Mouse (Mus musculus) neutrophil, adult 83 days (primary cell): ENCODE results near the gene Rrad. TPM values are rescaled to one million over a fixed set of nuclear protein-coding genes. Genes with fewer than 3 reads are reported as not detected.

Source experiments
- total RNA-seq, 2 experiments: library from RNA; stranded (reverse); gene quantifications; one replicate each; pipeline ENCODE4 v1.2.4; 2023

Rrad gene
- total RNA-seq = 1 to 10 TPM; 1.2 to 1.3 TPM

DNA sequence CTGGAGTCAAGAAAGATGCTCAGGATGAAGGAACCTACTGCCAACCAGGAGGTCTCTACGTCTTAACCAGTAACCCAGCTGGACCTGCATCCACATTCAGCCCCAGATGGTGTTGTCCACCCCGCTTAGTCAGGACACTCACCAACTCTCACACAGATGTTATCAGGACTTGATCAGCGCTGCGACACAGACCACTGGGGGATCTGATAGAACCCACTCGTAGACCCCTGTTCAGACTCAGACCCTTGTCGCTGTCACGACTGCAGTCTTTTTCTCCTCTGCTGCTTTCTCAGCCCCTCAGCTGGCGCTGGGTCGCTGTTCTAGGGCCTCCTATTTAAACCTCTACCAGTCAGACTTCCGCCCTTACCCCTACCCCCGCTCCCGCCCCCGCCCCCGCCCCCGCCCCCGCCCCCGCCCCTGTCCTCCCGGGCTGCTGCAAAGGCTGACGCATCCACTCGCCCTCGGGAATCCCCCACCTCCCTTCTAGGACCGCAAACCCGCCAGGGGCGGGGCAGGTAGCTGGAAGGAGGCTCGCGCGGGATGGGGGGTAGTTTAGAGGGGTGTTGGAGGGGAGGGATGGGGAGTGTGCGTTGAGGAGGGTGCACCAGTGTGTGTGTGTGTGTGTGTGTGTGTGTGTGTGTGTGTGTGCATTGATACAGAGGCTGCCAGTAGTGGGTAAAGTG lies at the start of gene Rrad:
TSS of gene Rrad (minus strand) at position 347 of the 683 bp plus-strand sequence.

DNA sequence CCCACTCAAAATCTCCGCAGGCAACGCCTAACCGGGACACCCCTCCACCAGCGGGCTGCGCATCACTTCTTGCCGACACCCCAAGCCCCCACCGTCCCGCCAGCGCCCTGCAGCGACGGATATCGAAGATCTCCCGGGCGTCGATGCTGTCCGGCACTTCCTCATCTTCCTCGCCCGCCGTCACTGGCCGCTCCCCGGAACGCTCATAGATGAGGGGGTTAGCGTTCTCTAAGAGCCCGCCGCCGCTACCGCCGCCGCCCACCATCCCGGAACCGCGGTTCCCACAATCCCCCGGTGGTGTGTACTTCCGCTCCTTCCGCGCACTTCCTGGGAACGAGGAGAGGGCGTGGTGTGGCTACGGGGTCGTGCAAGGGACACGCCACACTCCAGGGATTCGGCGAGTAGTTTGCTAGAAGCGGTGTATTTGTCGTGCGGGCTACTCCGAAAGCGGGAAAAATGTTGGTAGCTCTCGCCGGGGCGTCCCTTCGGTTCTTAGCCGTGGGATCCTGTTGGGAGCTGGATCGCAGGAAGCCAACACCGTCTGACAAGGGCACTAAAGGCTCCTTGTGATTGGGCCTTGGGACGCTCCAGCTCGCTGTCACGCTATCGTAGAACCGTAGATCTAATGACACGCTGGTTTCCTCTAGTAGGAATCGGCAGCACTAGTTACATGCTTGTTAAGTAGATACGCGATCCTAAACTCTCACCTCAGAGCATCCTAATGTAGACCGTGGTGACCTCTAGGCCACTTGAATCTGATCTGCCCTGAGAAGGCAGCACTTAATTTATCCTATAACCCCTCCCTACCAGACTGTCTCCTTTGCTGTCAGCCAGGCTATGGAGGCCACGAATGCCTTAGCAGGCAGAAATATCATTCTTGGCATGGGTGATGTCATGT lies 10.5 kb upstream of the Rrad start, which contains the start of gene Ciao2b:
TSS of gene Ciao2b (minus strand) at position 540 of the 898 bp plus-strand sequence.

DNA sequence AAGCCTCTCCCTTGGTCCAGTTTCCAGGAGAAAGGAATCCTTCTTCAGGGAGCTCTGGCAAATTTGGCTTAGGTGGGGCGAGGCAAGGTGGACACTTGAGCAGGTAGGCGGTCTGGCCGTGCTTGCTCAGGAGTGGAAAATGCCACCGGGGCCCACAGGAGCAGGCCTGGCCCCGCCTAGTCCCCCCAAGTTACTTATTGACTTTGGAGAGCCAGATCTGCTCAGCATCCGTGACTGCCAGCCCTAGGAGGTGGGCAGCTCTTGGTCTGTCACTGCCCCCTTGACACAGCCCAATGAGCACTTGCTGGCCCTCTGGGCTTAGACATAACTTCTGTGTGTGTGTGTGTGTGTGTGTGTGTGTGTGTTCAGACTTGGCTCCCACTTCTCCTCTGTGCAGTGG lies 7.0 kb downstream of the Rrad start, which contains the start of gene Cdh16:
TSS of gene Cdh16 (minus strand) at position 236 of the 400 bp plus-strand sequence.

DNA sequence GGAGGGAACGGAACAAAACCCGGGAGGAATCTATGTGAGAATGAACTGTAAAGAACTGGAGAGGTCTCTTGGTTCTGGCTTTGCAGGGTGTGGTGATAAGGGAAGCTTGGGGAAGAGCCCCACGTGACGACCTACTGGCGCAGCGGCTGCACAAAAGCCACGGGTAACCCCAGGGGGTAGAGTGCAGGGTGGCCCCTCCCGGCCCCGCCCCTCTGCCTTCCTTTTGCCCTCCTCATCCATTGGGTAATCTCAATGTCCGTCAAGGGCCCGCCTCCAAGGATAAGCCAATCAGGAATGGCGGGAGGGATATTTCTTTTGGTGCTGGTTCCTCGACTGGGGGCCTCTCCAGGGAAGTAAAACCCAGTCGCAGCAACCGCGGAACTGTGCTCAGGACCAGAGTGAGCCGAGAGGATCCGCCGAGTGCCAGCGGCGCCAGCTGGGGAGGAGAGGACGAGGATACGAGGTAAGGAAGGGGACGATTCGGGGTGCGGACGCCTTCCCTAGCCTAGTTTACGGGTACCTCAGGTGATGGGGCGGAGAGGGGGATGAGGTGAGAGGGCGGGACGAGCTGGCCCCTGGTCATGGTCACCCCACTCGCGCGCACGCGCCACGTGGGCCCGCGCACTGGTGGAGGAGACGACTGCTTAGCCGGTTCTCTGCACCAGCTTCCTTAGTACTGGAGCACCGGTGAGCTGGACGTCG lies 39.8 kb downstream of the Rrad start, which contains the start of gene Pdp2:
TSS of gene Pdp2 (plus strand) at position 319 of the 702 bp plus-strand sequence.

Other genes starting within 250 kb of the Rrad start
- under 1 TPM; 0.66 to 0.77 TPM for gene Cmtm4, start 235.5 kb downstream of the Rrad start, total RNA-seq
- 10 to 100 TPM; 30.2 to 42.7 TPM for gene Dync1li2, start 188.3 kb downstream of the Rrad start, total RNA-seq
- gene Terb1, start 121.4 kb downstream of the Rrad start, total RNA-seq = not detected
- gene Nae1, start 96.7 kb downstream of the Rrad start, total RNA-seq = 10 to 100 TPM; 15.4 to 16.9 TPM
- under 1 TPM; 0.70 to 0.71 TPM for gene Car7, start 96.6 kb downstream of the Rrad start, total RNA-seq
- gene Pdp2, start 39.9 kb downstream of the Rrad start, total RNA-seq = 1 to 10 TPM; 3.4 to 4.0 TPM
- gene Cdh16, start 6.9 kb downstream of the Rrad start, total RNA-seq = not detected
- gene Ciao2b, start 10.6 kb upstream of the Rrad start, total RNA-seq = 10 to 100 TPM; 17.4 to 17.9 TPM
- gene Ces2a, start 102.7 kb upstream of the Rrad start, total RNA-seq = not detected
- gene Ces2b, start 200.2 kb upstream of the Rrad start, total RNA-seq = not detected
- not detected for gene Ces2c, start 215.7 kb upstream of the Rrad start, total RNA-seq